Mouse (Mus musculus) liver, embryonic 11.5 days (tissue): ENCODE measurements around the gene Nudt9. TPM values are rescaled to one million over a fixed set of nuclear protein-coding genes. Genes with fewer than 3 reads are reported as not detected.

ENCODE experiments used
- ATAC-seq: fragments of 200-750 bp; cut with Nextera tagmentation; replicated peaks from 2 replicates; pipeline ENCODE4 v1.8.0; 2017; ENCODE audit warnings: moderate number of reproducible peaks, mild to moderate bottlenecking, moderate TSS enrichment, moderate library complexity; ENCODE audit not compliant: low FRiP score
- DNase-seq: peaks from one replicate; pipeline ENCODE4 v3.0.0-alpha.2; 2017; ENCODE audit warnings: low spot score
- H3K27ac ChIP-seq: fragments of 300-500 bp; sonication (generic); 2 replicates; pipeline ENCODE4 v1.5.1; 2014; ENCODE audit warnings: mild to moderate bottlenecking, low read depth, low read length, control low read depth
- H3K27me3 ChIP-seq: fragments of 300-500 bp; sonication (generic); replicated peaks from 2 replicates; pipeline ENCODE4 v1.6.1; 2014; ENCODE audit warnings: low read length, mixed read lengths; ENCODE audit not compliant: control insufficient read depth, insufficient read depth
- H3K36me3 ChIP-seq: fragments of 300-500 bp; sonication (generic); 2 replicates; pipeline ENCODE4 v1.6.1; 2014; ENCODE audit warnings: mild to moderate bottlenecking, low read length, moderate library complexity, mixed read lengths; ENCODE audit not compliant: control insufficient read depth, insufficient read depth
- H3K4me1 ChIP-seq: fragments of 300-500 bp; sonication (generic); replicated peaks from 2 replicates; pipeline ENCODE4 v1.6.1; 2014; ENCODE audit warnings: low read length, mixed read lengths; ENCODE audit not compliant: control insufficient read depth, insufficient read depth
- H3K4me2 ChIP-seq: fragments of 300-500 bp; sonication (generic); 2 replicates; pipeline ENCODE4 v1.6.1; 2014; ENCODE audit warnings: mild to moderate bottlenecking, control low read depth, moderate library complexity
- H3K4me3 ChIP-seq: fragments of 300-500 bp; sonication (generic); 2 replicates; pipeline ENCODE4 v1.5.1; 2014; ENCODE audit warnings: low read depth, low read length, control low read depth
- H3K9ac ChIP-seq: fragments of 300-500 bp; sonication (generic); 2 replicates; pipeline ENCODE4 v1.6.1; 2014; ENCODE audit warnings: low read depth, low read length, control low read depth
- H3K9me3 ChIP-seq: fragments of 300-500 bp; sonication (generic); 2 replicates; pipeline ENCODE4 v1.6.1; 2016; ENCODE audit warnings: low read length, inconsistent platforms, mixed read lengths; ENCODE audit not compliant: control insufficient read depth
- WGBS: fragments of 180-500 bp; shearing (Covaris S2); extraction: QIAGEN DNeasy Blood & Tissue Kit; methylation state at CpG from one replicate; pipeline ENCODE4 v1.1.7; 2014; 5-methylcytosine and 5-hydroxymethylcytosine counted together
- polyA plus RNA-seq: library from polyadenylated mRNA; unstranded; fragments of >200 nt; fragmentation: Nextera tagmentation; extraction: Ambion mirVana; gene quantifications from 2 replicates; pipeline ENCODE4 v1.2.1, GENCODE M21; 2014

Gene Nudt9
- polyA plus RNA-seq, 1 experiment from 2014 or later = 103 TPM

GRCm38 (mm10) chr5:104025245-104025854 is 20.8 kb upstream of the Nudt9 start:
- DNase-seq = no peak
- 24% methylated on average over 17 of the region's 17 CpGs for WGBS
- Histone ChIP-seq H3K9me3 (no peaks in the 10 kb centered on the region), H3K4me1 (peaks cover 5% of the 10 kb centered on the region), H3K27me3 (no peaks in the 10 kb centered on the region; the same call in 1 of the 2 replicates), H3K4me3 (peak overlapping the region; percentile 19; the same call in 1 of the 2 replicates), H3K27ac (no peak overlapping the region), H3K36me3 (no peaks in the 10 kb centered on the region), H3K4me2 (peak overlapping the region; percentile 58), H3K9ac (0 out of 2 replicates have a peak overlapping the region, but pooled peaks have one; percentile 25)
- ATAC-seq = no peak

- Histone ChIP-seq H3K4me2 (no peak overlapping the region), H3K9me3 (no peaks in the 10 kb centered on the region), H3K27ac (no peak overlapping the region), H3K4me1 (0 out of 2 replicates have a peak, but pooled peaks cover 4% of the 10 kb centered on the region), H3K4me3 (no peak overlapping the region), H3K9ac (no peak overlapping the region), H3K27me3 (no peaks in the 10 kb centered on the region), H3K36me3 (no peaks in the 10 kb centered on the region)
- WGBS = 87% methylated on average over 2 of the region's 2 CpGs
- ATAC-seq (no peak), DNase-seq (no peak)
Measured at GRCm38 (mm10) chr5:104032434-104033097, 13.5 kb upstream of the Nudt9 start.

GRCm38 (mm10) chr5:104035066-104035465 is 11.0 kb upstream of the Nudt9 start:
- ATAC-seq (no peak), DNase-seq (peak; percentile 15)
- H3K36me3 ChIP-seq = no peaks in the 10 kb centered on the region
- no peak overlapping the region for H3K4me2 ChIP-seq
- H3K4me1 ChIP-seq = 0 out of 2 replicates have a peak, but pooled peaks cover 4% of the 10 kb centered on the region
- H3K27me3 ChIP-seq = no peaks in the 10 kb centered on the region
- H3K9me3 ChIP-seq = no peaks in the 10 kb centered on the region
- no peak overlapping the region for H3K27ac ChIP-seq
- H3K9ac ChIP-seq = no peak overlapping the region
- H3K4me3 ChIP-seq = no peak overlapping the region

DNA sequence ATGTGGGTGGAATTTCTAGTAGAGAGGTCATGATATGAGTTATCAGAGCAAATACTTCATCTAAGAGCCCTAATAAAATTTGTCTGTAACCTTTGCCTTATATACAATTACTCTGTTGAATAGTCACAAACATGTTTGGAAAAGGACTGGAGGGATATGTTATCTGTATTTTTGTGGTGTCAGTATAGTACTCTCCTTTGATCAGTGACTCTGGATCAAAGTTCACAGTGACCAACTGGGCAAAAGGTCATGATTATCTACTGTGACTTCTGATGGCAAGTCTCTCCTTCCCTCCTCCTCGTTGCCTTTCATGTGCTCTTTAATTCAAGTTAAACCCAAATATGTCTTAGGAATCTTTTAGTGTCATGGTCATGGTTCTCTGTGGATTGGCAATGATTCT is 10.3 kb upstream of the Nudt9 start:
- Histone ChIP-seq H3K4me2 (no peak overlapping the region), H3K27me3 (no peaks in the 10 kb centered on the region), H3K4me3 (no peak overlapping the region), H3K9ac (no peak overlapping the region), H3K27ac (no peak overlapping the region), H3K4me1 (0 out of 2 replicates have a peak, but pooled peaks cover 4% of the 10 kb centered on the region), H3K36me3 (no peaks in the 10 kb centered on the region), H3K9me3 (no peaks in the 10 kb centered on the region)
- 50% methylated on average over 1 of the region's 1 CpGs for WGBS
- ATAC-seq = no peak
- DNase-seq = no peak

GRCm38 (mm10) chr5:104036686-104037085 is 9.4 kb upstream of the Nudt9 start:
- H3K36me3 ChIP-seq = no peaks in the 10 kb centered on the region
- H3K4me3 ChIP-seq = no peak overlapping the region
- 64% methylated on average over 1 of the region's 1 CpGs for WGBS
- DNase-seq (peak; percentile 1), ATAC-seq (no peak)
- 0 out of 2 replicates have a peak, but pooled peaks cover 4% of the 10 kb centered on the region for H3K4me1 ChIP-seq
- H3K9me3 ChIP-seq = no peaks in the 10 kb centered on the region
- H3K9ac ChIP-seq = no peak overlapping the region
- no peak overlapping the region for H3K27ac ChIP-seq
- no peak overlapping the region for H3K4me2 ChIP-seq
- H3K27me3 ChIP-seq = no peaks in the 10 kb centered on the region

DNA sequence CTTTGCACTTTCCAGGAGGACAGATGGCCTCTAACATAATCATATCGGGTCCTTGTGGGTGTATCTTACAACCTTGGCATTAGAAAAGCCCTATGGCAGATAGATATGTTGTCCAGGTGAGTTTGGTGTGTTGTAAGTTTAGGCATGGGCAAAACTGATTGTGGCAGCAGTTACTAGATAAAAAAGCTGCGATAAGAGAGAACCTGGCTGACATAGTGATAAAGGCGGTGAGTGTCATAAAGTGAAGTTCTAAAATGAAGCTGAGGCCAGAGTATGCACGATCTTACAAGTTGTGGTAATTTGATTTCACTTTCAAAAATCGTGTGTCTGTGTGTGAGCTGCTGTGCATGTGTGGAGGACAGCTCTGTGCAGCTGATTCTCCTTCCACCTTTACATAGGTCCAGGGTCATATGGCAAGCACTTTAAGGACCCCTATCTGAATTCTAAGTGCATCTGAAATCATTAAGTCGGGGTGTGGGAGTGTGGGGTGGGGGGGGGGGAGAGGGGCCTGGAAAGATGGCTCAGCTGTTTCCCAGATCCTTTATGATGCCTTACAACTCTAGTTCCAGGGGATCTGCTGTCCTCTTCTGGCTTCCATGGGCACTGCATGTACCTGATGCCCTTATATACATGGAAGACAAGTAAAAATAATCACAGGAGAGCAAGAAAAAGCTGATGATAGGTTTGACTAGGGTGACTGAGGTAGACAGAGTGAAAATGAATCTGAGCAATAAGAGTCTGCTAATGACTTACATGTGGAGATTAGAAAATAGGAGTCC is 6.8 kb upstream of the Nudt9 start:
- no peaks in the 10 kb centered on the region for H3K36me3 ChIP-seq
- no peak overlapping the region for H3K27ac ChIP-seq
- H3K27me3 ChIP-seq = no peaks in the 10 kb centered on the region
- peaks cover 11% of the 10 kb centered on the region for H3K4me1 ChIP-seq
- DNase-seq = no peak
- no peaks in the 10 kb centered on the region for H3K9me3 ChIP-seq
- no peak overlapping the region for H3K9ac ChIP-seq
- H3K4me2 ChIP-seq = no peak overlapping the region
- no peak overlapping the region for H3K4me3 ChIP-seq
- 61% methylated on average over 6 of the region's 6 CpGs for WGBS
- ATAC-seq = no peak

DNA sequence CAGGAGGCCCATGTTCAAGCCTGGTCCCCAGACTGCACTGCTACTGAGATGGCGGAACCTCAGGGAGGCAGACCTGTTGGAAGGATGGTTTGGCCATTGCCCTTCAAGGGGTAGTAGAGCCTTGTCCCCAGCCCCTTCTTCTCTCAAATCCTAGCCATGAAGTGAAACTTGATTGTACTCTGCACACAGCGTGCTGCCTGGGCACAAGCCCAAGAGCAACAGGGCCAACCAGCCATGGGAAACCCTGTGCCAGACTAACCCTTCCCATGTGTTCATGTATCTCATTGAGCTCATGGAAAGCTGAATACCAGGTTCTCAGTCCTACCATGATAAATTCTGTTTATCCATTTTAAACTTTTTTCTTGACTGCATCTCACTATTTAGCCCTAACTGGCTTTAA is 3.2 kb upstream of the Nudt9 start:
- H3K27ac ChIP-seq = no peak overlapping the region
- WGBS = 98% methylated on average over 2 of the region's 2 CpGs
- no peak overlapping the region for H3K9ac ChIP-seq
- H3K4me3 ChIP-seq = no peak overlapping the region
- no peak overlapping the region for H3K4me2 ChIP-seq
- peaks cover 18% of the 10 kb centered on the region for H3K4me1 ChIP-seq
- DNase-seq (no peak), ATAC-seq (no peak)
- H3K27me3 ChIP-seq = no peaks in the 10 kb centered on the region
- H3K36me3 ChIP-seq = no peaks in the 10 kb centered on the region
- no peaks in the 10 kb centered on the region for H3K9me3 ChIP-seq

DNA sequence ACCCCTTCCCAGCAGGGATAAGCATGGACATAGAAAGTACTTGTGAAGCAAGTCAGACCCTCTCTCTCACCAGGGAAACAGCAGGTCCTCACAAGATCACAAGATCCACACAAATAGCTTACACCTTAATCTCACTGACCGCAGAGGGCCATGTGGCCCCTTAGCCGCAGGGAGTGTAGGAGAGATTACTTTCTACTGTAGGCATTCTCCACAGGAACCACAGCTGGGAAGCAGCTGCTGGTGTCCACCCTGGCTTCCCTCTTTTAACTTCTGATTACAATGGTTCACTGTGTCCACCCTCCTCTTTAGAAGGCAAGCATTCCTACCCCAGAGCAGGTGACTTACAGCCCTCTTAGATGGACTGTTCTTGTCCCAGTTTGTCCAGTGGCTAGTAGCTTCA is 2.4 kb upstream of the Nudt9 start:
- peak overlapping the region; percentile 6; the same call in 1 of the 2 replicates for H3K27ac ChIP-seq
- WGBS = 23% methylated on average over 2 of the region's 2 CpGs
- H3K9ac ChIP-seq = no peak overlapping the region
- peak overlapping the region; percentile 30 for H3K4me2 ChIP-seq
- no peaks in the 10 kb centered on the region for H3K27me3 ChIP-seq
- ATAC-seq = peak; percentile 46
- H3K9me3 ChIP-seq = no peaks in the 10 kb centered on the region
- no peak for DNase-seq
- no peak overlapping the region for H3K4me3 ChIP-seq
- H3K36me3 ChIP-seq = no peaks in the 10 kb centered on the region
- H3K4me1 ChIP-seq = peaks cover 20% of the 10 kb centered on the region
